Mouse (Mus musculus) CH12.LX (cell line): ENCODE measurements at regions not wholly inside any gene's neighbourhood (a gene's known extent, or its start where the extent isn't known, plus 50 kb on each side); places are given as distances from the start of the nearest gene placed in this dataset.
"Not testable (repeated sequence)": the region's sequence is repeated elsewhere in the genome, so short reads cannot be mapped to it uniquely, and the experiment has no call there.

Source experiments
- DNase-seq: peaks from one replicate; pipeline ENCODE4 v3.0.0-alpha.2; 2013; ENCODE audit errors: extremely low read depth
- H3K27ac ChIP-seq: 2 replicates; pipeline ENCODE4 v1.5.1; 2012; ENCODE audit warnings: low read depth, mild to moderate bottlenecking, control low read depth, moderate library complexity; ENCODE audit not compliant: insufficient read depth
- H3K27me3 ChIP-seq: replicated peaks from 2 replicates; pipeline ENCODE3; 2012; ENCODE audit warnings: inconsistent platforms
- H3K36me3 ChIP-seq, 2 experiments: replicated peaks in 1 of 2; 2 replicates each; pipeline versions ENCODE3 to v1.6.1; 2012; ENCODE audit warnings: inconsistent platforms in 1 of 2, low read length in 1 of 2, mild to moderate bottlenecking in 1 of 2, mixed read lengths in 1 of 2, moderate library complexity in 1 of 2; ENCODE audit not compliant: control insufficient read depth in 1 of 2, insufficient read depth in 1 of 2
- H3K4me1 ChIP-seq, 2 experiments: 2 replicates each; pipeline ENCODE4 v1.6.1; 2012; ENCODE audit warnings: inconsistent platforms in 1 of 2, moderate library complexity in 1 of 2; ENCODE audit not compliant: insufficient read depth in 2 of 2, control insufficient read depth in 1 of 2
- H3K4me2 ChIP-seq: 2 replicates; pipeline ENCODE4 v1.6.1; 2012; ENCODE audit warnings: low read depth, mild to moderate bottlenecking, control low read depth; ENCODE audit not compliant: poor library complexity, insufficient read depth, severe bottlenecking
- H3K4me3 ChIP-seq, 3 experiments: fragments of 150-350 bp in 1 of 3; sonication (generic) in 1 of 3; replicated peaks in 1 of 3; 2 replicates each; pipeline versions ENCODE3 to v1.5.1; 2011 to 2012; ENCODE audit warnings: low read depth in 2 of 3, low read length in 2 of 3, mild to moderate bottlenecking in 2 of 3, moderate library complexity in 2 of 3, control low read depth in 1 of 3, improper control_type of control experiment in 1 of 3, inconsistent platforms in 1 of 3, mixed read lengths in 1 of 3; ENCODE audit not compliant: poor library complexity in 1 of 3
- H3K79me2 ChIP-seq: replicated peaks from 2 replicates; pipeline ENCODE4 v1.6.1; 2012; ENCODE audit warnings: mild to moderate bottlenecking, moderate library complexity; ENCODE audit not compliant: control insufficient read depth, poor library complexity, insufficient read depth, severe bottlenecking; ENCODE audit errors: extremely low read depth
- H3K9ac ChIP-seq: 2 replicates; pipeline ENCODE4 v1.6.1; 2012; ENCODE audit warnings: low read depth, mild to moderate bottlenecking, control low read depth, moderate library complexity; ENCODE audit not compliant: insufficient read depth
- H3K9me3 ChIP-seq: replicated peaks from 2 replicates; pipeline ENCODE3; 2012; ENCODE audit warnings: low read length, inconsistent platforms, mixed read lengths
- ETS1 ChIP-seq: conservative IDR thresholded peaks from 2 replicates; pipeline ENCODE4 v1.6.1; 2012; ENCODE audit warnings: low read depth, mild to moderate bottlenecking, inconsistent platforms, low read length, improper control_type of control experiment, moderate library complexity
- MAX ChIP-seq: IDR thresholded peaks from 2 replicates; pipeline ENCODE4 v1.6.1; 2011; ENCODE audit warnings: low read length, improper control_type of control experiment
- RAD21 ChIP-seq: IDR thresholded peaks from 2 replicates; pipeline ENCODE4 v1.6.1; 2011; ENCODE audit warnings: low read depth, mild to moderate bottlenecking, low read length, improper control_type of control experiment, moderate library complexity
- SIN3A ChIP-seq: IDR thresholded peaks from 2 replicates; pipeline ENCODE4 v1.6.1; 2012; ENCODE audit warnings: low read length, improper control_type of control experiment, inconsistent platforms
- SMC3 ChIP-seq: IDR thresholded peaks from 2 replicates; pipeline ENCODE4 v1.6.1; 2011; ENCODE audit warnings: low read depth, low read length, improper control_type of control experiment
- TCF12 ChIP-seq: IDR thresholded peaks from 2 replicates; pipeline ENCODE4 v1.6.1; 2014; ENCODE audit warnings: low read depth, mild to moderate bottlenecking, inconsistent platforms, low read length, improper control_type of control experiment
- UBTF ChIP-seq: IDR thresholded peaks from 2 replicates; pipeline ENCODE4 v1.6.1; 2012; ENCODE audit warnings: low read depth, mild to moderate bottlenecking, inconsistent platforms, low read length, improper control_type of control experiment, moderate library complexity
- USF2 ChIP-seq: conservative IDR thresholded peaks from 2 replicates; pipeline ENCODE4 v1.6.1; 2011; ENCODE audit warnings: low read depth, low read length, improper control_type of control experiment
- dilution Hi-C: fragments of 300-500 bp; cut with MboI; formaldehyde crosslinking; loops from 2 replicates; pipeline ENCODE4 v1.14.3; 2020; ENCODE audit warnings: low sequenced_read_pairs; ENCODE audit not compliant: extremely low pct_unique_long_range_greater_than_20kb, extremely low pct_ligation_motif_present
- in situ Hi-C: fragments of 300-500 bp; cut with MboI; formaldehyde crosslinking; loops from 3 replicates; pipeline ENCODE4 v1.14.3; 2019; ENCODE audit warnings: low sequenced_read_pairs, low pct_ligation_motif_present, low pct_unique_long_range_greater_than_20kb, mixed read lengths

DNA sequence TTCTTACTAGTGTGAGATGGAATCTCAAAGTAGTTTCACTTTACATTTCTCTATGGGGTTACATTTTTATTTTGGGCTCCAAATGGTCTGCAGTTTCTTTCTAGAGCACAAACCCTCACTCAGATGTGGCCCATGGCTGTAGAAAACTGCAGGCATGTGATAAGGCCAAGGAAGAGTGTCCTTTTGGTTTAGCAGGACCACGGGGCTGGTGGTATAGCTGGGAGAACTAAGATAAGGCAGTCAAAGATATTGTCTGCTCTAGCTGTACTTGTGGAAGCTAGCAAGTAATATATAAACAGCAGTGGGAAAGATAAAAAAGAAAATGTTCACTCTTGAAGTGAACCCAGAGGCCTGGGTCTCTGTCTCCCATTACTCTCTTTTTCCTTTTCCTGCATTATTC is 166.9 kb downstream of the Gm8797 start:
- DNase-seq = no peak
- H3K4me2 ChIP-seq = no peak overlapping the region
- dilution Hi-C loops (no loop called here), in situ Hi-C loops (no loop called here)
- H3K9ac ChIP-seq = no peak overlapping the region
- no peaks in the 10 kb centered on the region for H3K36me3 ChIP-seq
- no peak overlapping the region for H3K27ac ChIP-seq
- H3K79me2 ChIP-seq = no peaks in the 10 kb centered on the region
- no peaks in the 10 kb centered on the region for H3K27me3 ChIP-seq
- no peaks in the 10 kb centered on the region for H3K9me3 ChIP-seq
- H3K4me1 ChIP-seq = 0 out of 4 replicates have a peak, but pooled peaks cover 0 to 2% of the 10 kb centered on the region in 2 experiments
- TF ChIP-seq TCF12 (no peak), SMC3 (no peak), MAX (no peak), ETS1 (no peak), UBTF (no peak), RAD21 (no peak), SIN3A (no peak), USF2 (no peak)
- no peak overlapping the region for H3K4me3 ChIP-seq

DNA sequence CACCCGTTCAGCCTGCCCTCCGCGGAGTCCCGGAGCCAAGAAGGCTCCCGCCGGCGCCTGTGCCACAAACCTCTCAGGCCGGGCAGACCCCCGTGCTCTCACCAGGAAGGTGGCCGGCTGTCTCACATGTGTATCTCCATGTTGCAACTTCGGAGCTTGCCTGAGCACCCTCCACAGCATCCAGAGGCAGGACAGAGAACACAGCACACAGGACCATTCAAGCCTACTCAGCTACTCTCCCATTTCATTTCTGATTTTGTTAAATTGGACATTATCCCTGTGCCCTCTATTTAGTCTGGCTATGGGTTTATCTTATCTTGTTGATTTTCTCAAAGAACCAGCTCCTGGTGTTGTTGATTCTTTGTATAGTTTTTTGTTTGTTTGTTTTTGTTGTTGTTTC is 199.6 kb downstream of the Gm8797 start:
- DNase-seq, H3K4me1 ChIP-seq, dilution Hi-C loops, H3K9me3 ChIP-seq, H3K27ac ChIP-seq, H3K4me3 ChIP-seq, H3K79me2 ChIP-seq, H3K9ac ChIP-seq, H3K4me2 ChIP-seq, H3K36me3 ChIP-seq, in situ Hi-C loops, H3K27me3 ChIP-seq: not testable (repeated sequence)

DNA sequence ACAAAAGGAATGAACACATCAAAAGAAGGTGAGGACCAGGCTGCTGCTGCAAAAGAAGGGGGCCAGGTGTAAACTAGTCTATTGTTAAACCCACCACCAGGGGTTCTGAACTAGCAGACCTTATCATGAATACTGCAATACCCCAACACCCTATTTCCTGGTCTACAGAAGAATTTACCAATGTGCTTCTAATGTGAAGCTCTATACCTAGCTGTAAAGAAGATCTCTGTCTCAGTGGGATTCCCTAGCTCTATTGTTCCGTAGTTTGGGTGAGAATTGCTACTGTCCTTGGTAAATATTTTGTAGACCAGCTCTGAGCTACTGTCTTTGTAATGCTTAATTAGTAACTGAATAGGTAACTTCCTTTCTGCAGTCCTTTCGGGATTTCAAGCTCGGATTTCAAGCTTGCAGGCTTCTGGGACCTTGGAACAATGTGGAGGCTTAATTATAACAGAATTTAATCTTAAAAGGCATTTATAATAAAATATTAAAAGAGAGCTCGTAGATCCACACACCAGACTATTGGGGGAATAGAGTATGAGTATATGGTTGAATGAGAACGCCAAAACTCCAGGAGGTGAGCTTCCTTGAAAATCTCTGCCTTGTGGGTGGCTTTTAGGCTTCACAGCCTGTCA is 238.5 kb downstream of the Gm8797 start:
- H3K4me3 ChIP-seq, in situ Hi-C loops, H3K27me3 ChIP-seq, H3K9ac ChIP-seq, H3K79me2 ChIP-seq, dilution Hi-C loops, H3K4me2 ChIP-seq, DNase-seq, H3K27ac ChIP-seq, H3K4me1 ChIP-seq, H3K36me3 ChIP-seq, H3K9me3 ChIP-seq: not testable (repeated sequence)
